Mouse (Mus musculus): Measurements from ENCODE around the gene Opcml.

The Opcml gene

GRCm38 (mm10) chr9:28617666-28618065 lies 827.1 kb downstream of the Opcml start:
- DNase-seq (ENCODE audit: low read depth, low spot score), result no peak

- no peak for DNase-seq (ENCODE audit: low read depth, low spot score)
These were observed 827.8 kb downstream of the Opcml start for GRCm38 (mm10) chr9:28618186-28618892.

GRCm38 (mm10) chr9:28621939-28622338 lies 831.4 kb downstream of the Opcml start:
- DNase-seq (ENCODE audit: low read depth, low spot score), result no peak

GRCm38 (mm10) chr9:28624870-28625269 lies 834.3 kb downstream of the Opcml start:
- DNase-seq (ENCODE audit: low read depth, low spot score), result no peak

- DNase-seq (ENCODE audit: low read depth, low spot score), result no peak
These were observed 852.2 kb downstream of the Opcml start for GRCm38 (mm10) chr9:28642766-28643165.

GRCm38 (mm10) chr9:28644063-28644462 lies 853.5 kb downstream of the Opcml start:
- DNase-seq (ENCODE audit: low read depth, low spot score), result no peak

GRCm38 (mm10) chr9:28650089-28650488 lies 859.5 kb downstream of the Opcml start:
- no peak for DNase-seq (ENCODE audit: low read depth, low spot score)

GRCm38 (mm10) chr9:28659996-28660395 lies 869.4 kb downstream of the Opcml start:
- no peak for DNase-seq (ENCODE audit: low read depth, low spot score)

GRCm38 (mm10) chr9:28662882-28663281 lies 872.3 kb downstream of the Opcml start:
- no peak for DNase-seq (ENCODE audit: low read depth, low spot score)

- no peak for DNase-seq (ENCODE audit: low read depth, low spot score)
These were observed 889.7 kb downstream of the Opcml start for GRCm38 (mm10) chr9:28680309-28680708.

GRCm38 (mm10) chr9:28681252-28682037 lies 890.9 kb downstream of the Opcml start:
- no peak for DNase-seq (ENCODE audit: low read depth, low spot score)

- DNase-seq (ENCODE audit: low read depth, low spot score), result no peak
These were observed 893.4 kb downstream of the Opcml start for GRCm38 (mm10) chr9:28683951-28684470.

GRCm38 (mm10) chr9:28686942-28687611 lies 896.5 kb downstream of the Opcml start:
- DNase-seq (ENCODE audit: low read depth, low spot score), result no peak

- DNase-seq (ENCODE audit: low read depth, low spot score), result no peak
These were observed 899.6 kb downstream of the Opcml start for GRCm38 (mm10) chr9:28690134-28690533.

- no peak for DNase-seq (ENCODE audit: low read depth, low spot score)
These were observed 915.2 kb downstream of the Opcml start for GRCm38 (mm10) chr9:28705796-28706195.

- DNase-seq (ENCODE audit: low read depth, low spot score), result no peak
These were observed 924.0 kb downstream of the Opcml start for GRCm38 (mm10) chr9:28714544-28714943.

- no peak for DNase-seq (ENCODE audit: low read depth, low spot score)
These were observed 929.6 kb downstream of the Opcml start for GRCm38 (mm10) chr9:28720186-28720585.

GRCm38 (mm10) chr9:28731811-28732602 lies 941.4 kb downstream of the Opcml start:
- DNase-seq (ENCODE audit: low read depth, low spot score), result no peak

GRCm38 (mm10) chr9:28737955-28738354 lies 947.4 kb downstream of the Opcml start:
- DNase-seq (ENCODE audit: low read depth, low spot score), result no peak

- DNase-seq (ENCODE audit: low read depth, low spot score), result no peak
These were observed 947.9 kb downstream of the Opcml start for GRCm38 (mm10) chr9:28738451-28738860.

- no peak for DNase-seq (ENCODE audit: low read depth, low spot score)
These were observed 954.2 kb downstream of the Opcml start for GRCm38 (mm10) chr9:28744771-28745170.
